12 mouse cellular contexts compared by ENCODE assay signal in genomic region chr2:71256581-71256980, GRCm38 (mm10).
"Had no signal": no experiment of that assay in that cellular context is flagged by ENCODE, and none has a peak within 500 bp of the region (broad histone marks: within the 10 kb centered on the region; RNA-seq: fewer than 3 reads in every experiment).

No protein-coding gene starts in this region.

- H3K4me1 ChIP-seq: limb, embryonic 10.5 days; limb, embryonic 13.5 days had no signal

- H3K27me3 ChIP-seq: limb, embryonic 13.5 days; liver, embryonic 15.5 days had no signal

- H3K4me3 ChIP-seq: layer of hippocampus, adult 2 months; limb, embryonic 10.5 days; limb, embryonic 13.5 days; liver, embryonic 15.5 days had no signal

- DNase-seq: layer of hippocampus, adult 9-11 months; liver; lung, adult 2 months; lung, postnatal 14 days; lung, postnatal 4 days; midbrain, embryonic 14.5 days; thymus, adult 18-20 months; thymus, postnatal 36 days had no signal

- H3K27ac ChIP-seq: limb, embryonic 10.5 days; limb, embryonic 13.5 days; liver, embryonic 15.5 days had no signal
